Mouse (Mus musculus) intestine, embryonic 16.5 days (tissue): ENCODE measurements around the gene Lcor. TPM values are rescaled to one million over a fixed set of nuclear protein-coding genes. Genes with fewer than 3 reads are reported as not detected.

Experiments used
- ATAC-seq: fragments of 200-750 bp; cut with Nextera tagmentation; 2 replicates; pipeline ENCODE4 v1.8.0; 2017; ENCODE audit warnings: moderate TSS enrichment, moderate library complexity
- H3K27ac ChIP-seq: fragments of 300-500 bp; sonication (generic); 2 replicates; pipeline ENCODE4 v1.5.1; 2014; ENCODE audit warnings: mild to moderate bottlenecking, low read length
- H3K27me3 ChIP-seq: fragments of 300-500 bp; sonication (generic); replicated peaks from 2 replicates; pipeline ENCODE4 v1.6.1; 2014; ENCODE audit warnings: low read length, control low read depth, mixed read lengths; ENCODE audit not compliant: control insufficient read depth, insufficient read depth
- H3K36me3 ChIP-seq: fragments of 300-500 bp; sonication (generic); 2 replicates; pipeline ENCODE4 v1.6.1; 2014; ENCODE audit warnings: low read length, control low read depth; ENCODE audit not compliant: control insufficient read depth, insufficient read depth
- H3K4me1 ChIP-seq: fragments of 300-500 bp; sonication (generic); 2 replicates; pipeline ENCODE4 v1.6.1; 2014; ENCODE audit warnings: low read length, control low read depth, mixed read lengths; ENCODE audit not compliant: control insufficient read depth, insufficient read depth
- H3K4me2 ChIP-seq: fragments of 300-500 bp; sonication (generic); 2 replicates; pipeline ENCODE4 v1.6.1; 2014; ENCODE audit warnings: low read depth, low read length, control low read depth
- H3K4me3 ChIP-seq: fragments of 300-500 bp; sonication (generic); 2 replicates; pipeline ENCODE4 v1.5.1; 2014; ENCODE audit warnings: mild to moderate bottlenecking, low read length
- H3K9ac ChIP-seq: fragments of 300-500 bp; sonication (generic); 2 replicates; pipeline ENCODE4 v1.6.1; 2014; ENCODE audit warnings: low read depth, low read length
- H3K9me3 ChIP-seq: fragments of 300-500 bp; sonication (generic); 2 replicates; pipeline ENCODE4 v1.6.1; 2016; ENCODE audit warnings: low read length, control low read depth; ENCODE audit not compliant: control insufficient read depth
- WGBS: fragments of 180-500 bp; shearing (Covaris S2); extraction: QIAGEN DNeasy Blood & Tissue Kit; methylation state at CpG from one replicate; pipeline ENCODE4 v1.1.7; 2014; 5-methylcytosine and 5-hydroxymethylcytosine counted together
- polyA plus RNA-seq: library from polyadenylated mRNA; unstranded; fragments of >200 nt; fragmentation: Nextera tagmentation; extraction: Ambion mirVana; gene quantifications from 2 replicates; pipeline ENCODE4 v1.2.1, GENCODE M21; 2015

Lcor gene
- polyA plus RNA-seq, 1 experiment from 2014 or later: 19.0 TPM

GRCm38 (mm10) chr19:41445723-41446122 lies 36.7 kb upstream of the Lcor start:
- Histone ChIP-seq H3K4me3 (no peak overlapping the region), H3K36me3 (no peaks in the 10 kb centered on the region), H3K27me3 (0 out of 2 replicates have a peak, but pooled peaks cover 3% of the 10 kb centered on the region), H3K9ac (no peak overlapping the region), H3K4me1 (peaks cover 7% of the 10 kb centered on the region; the same call in 1 of the 2 replicates), H3K9me3 (no peaks in the 10 kb centered on the region), H3K27ac (no peak overlapping the region), H3K4me2 (no peak overlapping the region)
- ATAC-seq: no peak
- WGBS: 35% methylated on average over 5 of the region's 5 CpGs

- ATAC-seq: no peak
- H3K4me3 ChIP-seq: no peak overlapping the region
- 90% methylated on average over 2 of the region's 2 CpGs for WGBS
- no peak overlapping the region for H3K27ac ChIP-seq
- no peaks in the 10 kb centered on the region for H3K36me3 ChIP-seq
- peaks cover 7% of the 10 kb centered on the region; the same call in 1 of the 2 replicates for H3K4me1 ChIP-seq
- no peaks in the 10 kb centered on the region for H3K27me3 ChIP-seq
- no peaks in the 10 kb centered on the region for H3K9me3 ChIP-seq
- H3K9ac ChIP-seq: no peak overlapping the region
- no peak overlapping the region for H3K4me2 ChIP-seq
Observed at GRCm38 (mm10) chr19:41447166-41447565, 35.3 kb upstream of the Lcor start.

DNA sequence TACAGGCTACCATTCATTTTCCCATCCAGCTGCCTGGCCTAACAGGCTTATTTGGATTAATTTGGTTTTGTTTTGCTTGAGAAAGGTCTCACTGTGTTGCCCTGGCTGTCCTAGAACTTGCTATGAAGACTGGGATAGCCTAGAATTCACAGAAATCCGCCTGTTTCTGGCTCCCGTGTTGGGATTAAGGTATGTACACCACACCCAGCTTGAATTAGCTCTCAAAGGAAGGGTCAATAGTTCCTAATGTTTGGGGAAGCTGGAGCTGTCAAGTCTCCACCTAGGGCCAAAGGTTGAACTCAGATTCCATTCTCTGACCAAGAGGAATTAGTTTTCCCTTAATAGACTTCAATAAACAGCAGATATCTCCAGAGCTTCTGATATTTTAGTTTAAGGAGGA lies 34.7 kb upstream of the Lcor start:
- 63% methylated on average over 2 of the region's 2 CpGs for WGBS
- Histone ChIP-seq H3K4me3 (no peak overlapping the region), H3K9me3 (no peaks in the 10 kb centered on the region), H3K27ac (no peak overlapping the region), H3K27me3 (no peaks in the 10 kb centered on the region), H3K36me3 (no peaks in the 10 kb centered on the region), H3K9ac (no peak overlapping the region), H3K4me1 (peaks cover 7% of the 10 kb centered on the region; the same call in 1 of the 2 replicates), H3K4me2 (no peak overlapping the region)
- peak; percentile 17 for ATAC-seq

- H3K9me3 ChIP-seq: no peaks in the 10 kb centered on the region
- ATAC-seq: no peak
- H3K27me3 ChIP-seq: no peaks in the 10 kb centered on the region
- no peaks in the 10 kb centered on the region for H3K36me3 ChIP-seq
- no peak overlapping the region for H3K4me3 ChIP-seq
- no peak overlapping the region for H3K4me2 ChIP-seq
- no peak overlapping the region for H3K27ac ChIP-seq
- H3K9ac ChIP-seq: no peak overlapping the region
- peaks cover 5% of the 10 kb centered on the region; the same call in 1 of the 2 replicates for H3K4me1 ChIP-seq
- 71% methylated on average over 7 of the region's 7 CpGs for WGBS
Observed at GRCm38 (mm10) chr19:41449415-41450075, 32.9 kb upstream of the Lcor start.

GRCm38 (mm10) chr19:41452166-41452565 lies 30.3 kb upstream of the Lcor start:
- 6% methylated on average over 3 of the region's 3 CpGs for WGBS
- no peaks in the 10 kb centered on the region for H3K27me3 ChIP-seq

GRCm38 (mm10) chr19:41454601-41455000 lies 27.8 kb upstream of the Lcor start:
- WGBS: 87% methylated on average over 5 of the region's 7 CpGs
- no peak overlapping the region for H3K4me2 ChIP-seq
- H3K36me3 ChIP-seq: no peaks in the 10 kb centered on the region
- H3K4me3 ChIP-seq: no peak overlapping the region
- no peak for ATAC-seq
- H3K27me3 ChIP-seq: no peaks in the 10 kb centered on the region
- no peak overlapping the region for H3K27ac ChIP-seq
- H3K9ac ChIP-seq: no peak overlapping the region
- no peaks in the 10 kb centered on the region for H3K9me3 ChIP-seq
- H3K4me1 ChIP-seq: no peaks in the 10 kb centered on the region

More at GRCm38 (mm10) chr19:41452166-41452565, 30.3 kb upstream of the Lcor start:
- H3K27ac ChIP-seq: no peak overlapping the region
- H3K9me3 ChIP-seq: no peaks in the 10 kb centered on the region
- no peaks in the 10 kb centered on the region for H3K36me3 ChIP-seq
- H3K4me1 ChIP-seq: no peaks in the 10 kb centered on the region
- no peak for ATAC-seq
- H3K9ac ChIP-seq: no peak overlapping the region
- no peak overlapping the region for H3K4me3 ChIP-seq
- H3K4me2 ChIP-seq: no peak overlapping the region

DNA sequence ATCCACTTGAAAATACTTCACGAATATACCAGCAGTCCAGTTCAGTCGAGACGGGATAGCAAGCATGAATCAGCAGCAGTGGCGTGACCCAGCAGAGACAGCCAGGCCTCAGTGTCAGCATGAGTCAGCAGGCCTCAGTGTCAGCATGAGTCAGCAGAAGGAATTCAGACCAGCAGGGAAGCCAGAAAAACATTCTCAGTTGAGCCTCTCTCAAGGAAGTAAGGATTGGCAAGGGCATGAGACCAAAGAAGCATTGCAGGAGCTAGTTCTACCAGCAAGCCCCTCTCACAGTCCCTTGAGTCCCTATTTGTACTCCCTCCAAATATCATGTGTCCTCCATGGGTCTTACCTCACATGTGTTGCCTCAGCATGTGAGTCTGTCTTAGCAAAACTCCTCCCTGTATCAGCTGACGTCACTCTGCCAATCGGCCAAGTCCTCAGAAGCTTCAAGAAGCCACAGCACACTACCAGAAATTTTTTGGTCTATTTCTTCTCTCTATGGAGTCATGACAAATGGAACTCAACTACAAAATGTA lies 27.3 kb upstream of the Lcor start:
- Histone ChIP-seq H3K4me3 (no peak overlapping the region), H3K27ac (no peak overlapping the region), H3K4me2 (no peak overlapping the region), H3K9me3 (no peaks in the 10 kb centered on the region), H3K27me3 (no peaks in the 10 kb centered on the region), H3K4me1 (no peaks in the 10 kb centered on the region), H3K36me3 (no peaks in the 10 kb centered on the region), H3K9ac (no peak overlapping the region)
- no peak for ATAC-seq
- 67% methylated on average over 6 of the region's 6 CpGs for WGBS

GRCm38 (mm10) chr19:41457181-41457580 lies 25.3 kb upstream of the Lcor start:
- Histone ChIP-seq H3K4me3 (no peak overlapping the region), H3K4me2 (no peak overlapping the region), H3K27ac (no peak overlapping the region), H3K36me3 (no peaks in the 10 kb centered on the region), H3K9me3 (no peaks in the 10 kb centered on the region), H3K4me1 (no peaks in the 10 kb centered on the region), H3K27me3 (no peaks in the 10 kb centered on the region), H3K9ac (no peak overlapping the region)
- 80% methylated on average over 5 of the region's 5 CpGs for WGBS
- no peak for ATAC-seq

GRCm38 (mm10) chr19:41462166-41462735 lies 20.2 kb upstream of the Lcor start:
- no peaks in the 10 kb centered on the region for H3K4me1 ChIP-seq
- H3K36me3 ChIP-seq: no peaks in the 10 kb centered on the region
- H3K9me3 ChIP-seq: no peaks in the 10 kb centered on the region
- no peak overlapping the region for H3K4me3 ChIP-seq
- no peak for ATAC-seq
- WGBS: 73% methylated on average over 9 of the region's 9 CpGs
- no peak overlapping the region for H3K4me2 ChIP-seq
- no peak overlapping the region for H3K27ac ChIP-seq
- H3K27me3 ChIP-seq: no peaks in the 10 kb centered on the region
- H3K9ac ChIP-seq: no peak overlapping the region
